In the genomic region with DNA sequence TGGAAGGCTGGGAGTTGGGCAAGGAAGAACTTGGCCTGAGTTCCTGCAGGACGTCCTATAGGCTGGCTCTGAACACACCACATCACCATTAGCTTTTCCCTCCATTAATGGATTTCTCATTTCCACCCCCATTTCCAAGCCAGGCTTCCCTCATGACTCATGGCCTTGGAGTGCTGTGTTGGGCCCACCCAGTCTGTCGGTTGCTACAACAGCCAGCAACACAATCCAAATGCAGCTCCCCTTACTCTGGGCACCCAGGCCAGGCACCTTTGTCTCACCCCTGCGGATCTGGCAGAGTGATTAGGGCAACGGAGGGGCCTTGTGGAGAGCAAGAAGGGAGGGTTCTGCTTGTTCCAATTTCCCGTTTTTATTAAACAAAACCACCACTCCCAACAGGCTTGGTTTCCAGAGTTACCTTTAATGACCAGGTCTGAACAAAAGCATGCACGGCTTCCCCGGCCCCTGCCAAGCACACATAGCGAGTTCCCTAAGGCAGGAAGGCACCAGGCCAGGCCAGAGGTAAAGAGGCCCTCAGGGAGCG, we compare ENCODE assay signal across 9 mouse cellular contexts. TPM values are rescaled to one million over a fixed set of nuclear protein-coding genes. Genes with fewer than 3 reads are reported as not detected.
DNase-seq lines count a peak whose midpoint lies in the region; ATAC-seq and TF ChIP-seq lines count a peak whose summit lies in the region.
"Had no signal": no experiment of that assay in that cellular context is flagged by ENCODE, and none has a peak within 500 bp of the region (broad histone marks: within the 10 kb centered on the region; RNA-seq: fewer than 3 reads in every experiment).

No protein-coding gene starts in this region.

- peaks cover 61% of the 10 kb centered on the region for H3K27me3 ChIP-seq in E14TG2a.4 (ENCODE audit: insufficient read depth, low read length)
- peaks cover 77% of the 10 kb centered on the region for H3K27me3 ChIP-seq in forebrain, embryonic 12.5 days
- H3K27me3 ChIP-seq in hindbrain, embryonic 14.5 days (ENCODE audit: control insufficient read depth, insufficient read depth, low read length) = peaks cover 31% of the 10 kb centered on the region

- TF ChIP-seq CTCF in E14TG2a.4 (conservative IDR thresholded peaks at IDR 0.05; ENCODE audit: low read length) = no peak

- no peaks in the 10 kb centered on the region; the same call in 1 of the 2 replicates for H3K36me3 ChIP-seq in E14TG2a.4 (ENCODE audit: insufficient read depth, low read length)
- H3K36me3 ChIP-seq in forebrain, embryonic 12.5 days (replicated peaks) = no peaks in the 10 kb centered on the region
- no peaks in the 10 kb centered on the region for H3K36me3 ChIP-seq in hindbrain, embryonic 14.5 days (replicated peaks; ENCODE audit: control insufficient read depth, insufficient read depth)

- no peaks in the 10 kb centered on the region for H3K9me3 ChIP-seq in E14TG2a.4 (ENCODE audit: low read length)
- no peaks in the 10 kb centered on the region for H3K9me3 ChIP-seq in forebrain, embryonic 12.5 days
- H3K9me3 ChIP-seq in hindbrain, embryonic 14.5 days (ENCODE audit: control insufficient read depth, low read length) = no peaks in the 10 kb centered on the region
- H3K9me3 ChIP-seq: liver, embryonic 13.5 days had no signal

- 63% methylated on average over 9 of the region's 9 CpGs for WGBS in forebrain, embryonic 12.5 days
- 68% methylated on average over 9 of the region's 9 CpGs for WGBS in hindbrain, embryonic 14.5 days

- ATAC-seq in forebrain, embryonic 12.5 days (ENCODE audit: low FRiP score) = no peak
- ATAC-seq in hindbrain, embryonic 14.5 days (ENCODE audit: low FRiP score) = no peak

- peaks cover 75% of the 10 kb centered on the region for H3K4me1 ChIP-seq in E14TG2a.4 (replicated peaks; ENCODE audit: low read depth, low read length)
- H3K4me1 ChIP-seq in forebrain, embryonic 12.5 days = peaks cover 12% of the 10 kb centered on the region
- peaks cover 11% of the 10 kb centered on the region; the same call in 1 of the 2 replicates for H3K4me1 ChIP-seq in hindbrain, embryonic 14.5 days (replicated peaks; ENCODE audit: control insufficient read depth, insufficient read depth, low read length)

- H3K27ac ChIP-seq in forebrain, embryonic 12.5 days = no peak overlapping the region
- H3K27ac ChIP-seq in hindbrain, embryonic 14.5 days = no peak overlapping the region

- peak; percentile 54 for DNase-seq in R1 (ENCODE audit: low read depth, low spot score)
- peak; percentile 89 for DNase-seq in heart, adult 8-10 months (ENCODE audit: low spot score)
- DNase-seq in lung, adult 18-20 months = peak; percentile 78 to 83
- DNase-seq in right cerebral cortex, postnatal 14 days = no peak
- no peak for DNase-seq in hindbrain, embryonic 14.5 days (ENCODE audit: low spot score)
- no peak for DNase-seq in cerebellum, adult 9-10 months
- DNase-seq: liver, embryonic 13.5 days had no signal

- no peak overlapping the region for H3K4me2 ChIP-seq in forebrain, embryonic 12.5 days
- no peak overlapping the region for H3K4me2 ChIP-seq in hindbrain, embryonic 14.5 days (replicated peaks)
- H3K4me2 ChIP-seq: liver, embryonic 13.5 days had no signal

- H3K4me3 ChIP-seq in E14TG2a.4 (replicated peaks; ENCODE audit: low read length) = 0 out of 2 replicates have a peak overlapping the region, but pooled peaks have one; percentile 13
- H3K4me3 ChIP-seq in forebrain, embryonic 12.5 days (replicated peaks) = no peak overlapping the region
- no peak overlapping the region for H3K4me3 ChIP-seq in hindbrain, embryonic 14.5 days (replicated peaks; ENCODE audit: low read length)
- H3K4me3 ChIP-seq: liver, embryonic 13.5 days had no signal

- no peak overlapping the region for H3K9ac ChIP-seq in forebrain, embryonic 12.5 days
- no peak overlapping the region for H3K9ac ChIP-seq in hindbrain, embryonic 14.5 days
- H3K9ac ChIP-seq: liver, embryonic 13.5 days had no signal

RNA-seq across cellular contexts. Expression of a gene that starts 8.2 kb away (rescaled TPM):
- 100 to 1,000 TPM; 190 to 247 (median 212) TPM for total RNA-seq in heart, adult 8-10 months (2022)
- polyA plus RNA-seq in forebrain, embryonic 12.5 days (2016; fragmentation: Nextera tagmentation; extraction: Ambion mirVana) = 29.9 and 35.6 TPM in 2 replicates
- 20.1 and 21.1 TPM in 2 replicates for polyA plus RNA-seq in hindbrain, embryonic 14.5 days (2014; fragmentation: Nextera tagmentation; extraction: Ambion mirVana)

RNA-seq across cellular contexts. Expression of a gene that starts 23.1 kb away (rescaled TPM):
- 100 to 1,000 TPM in 1 of 4 experiments, 10 to 100 TPM in 3; 76.6 to 108 (median 91.0) TPM for total RNA-seq in heart, adult 8-10 months (2022)
- polyA plus RNA-seq in forebrain, embryonic 12.5 days (2016; fragmentation: Nextera tagmentation; extraction: Ambion mirVana) = 30.8 and 34.1 TPM in 2 replicates
- 49.1 and 50.6 TPM in 2 replicates for polyA plus RNA-seq in hindbrain, embryonic 14.5 days (2014; fragmentation: Nextera tagmentation; extraction: Ambion mirVana)

RNA-seq across cellular contexts. Expression of a gene that starts 46.8 kb away (rescaled TPM):
- 100 to 1,000 TPM in 1 of 4 experiments, 10 to 100 TPM in 3; 85.0 to 100 (median 88.9) TPM for total RNA-seq in heart, adult 8-10 months (2022)
- polyA plus RNA-seq in forebrain, embryonic 12.5 days (2016; fragmentation: Nextera tagmentation; extraction: Ambion mirVana) = 48.9 and 54.9 TPM in 2 replicates
- 143 and 152 TPM in 2 replicates for polyA plus RNA-seq in hindbrain, embryonic 14.5 days (2014; fragmentation: Nextera tagmentation; extraction: Ambion mirVana)

Comparison
In these comparisons a context has a peak if more than half of its experiments do, and no peak if none do; other contexts are left out.
1. DNase-seq: peak in R1 (single experiment), heart, adult 8-10 months (single experiment) and lung, adult 18-20 months (2 of 2); none in right cerebral cortex, postnatal 14 days (single experiment), hindbrain, embryonic 14.5 days (single experiment) and cerebellum, adult 9-10 months (single experiment).